Mouse (Mus musculus): ENCODE results near the gene Rictor. TPM values are rescaled to one million over a fixed set of nuclear protein-coding genes. Genes with fewer than 3 reads are reported as not detected.
A peak's percentile ranks its signal among the peaks of the same experiment; 100 is the strongest.

Gene Rictor
- total and polyA plus RNA-seq, 3 experiments: 10.3 to 10.6 TPM; not detected in 1

- Histone ChIP-seq H3K4me3 (ENCODE audit: control insufficient read depth in 1 of 2, insufficient read depth in 1 of 2, low read depth in 2 of 2, low read length in 2 of 2) (no peak overlapping the region), H3K27ac (ENCODE audit: control insufficient read depth, low read depth, low read length) (no peak overlapping the region), H3K27me3 (ENCODE audit: control insufficient read depth in 1 of 2, insufficient read depth in 2 of 2, low read length in 2 of 2) (no peaks in the 10 kb centered on the region), H3K36me3 (ENCODE audit: control insufficient read depth in 1 of 2, insufficient read depth in 2 of 2, low read length in 2 of 2) (peaks cover 0 to 25% of the 10 kb centered on the region in 2 experiments; a peak in 2 of 4 replicates), H3K9ac (ENCODE audit: control insufficient read depth, low read depth, low read length, poor library complexity, severe bottlenecking) (no peak overlapping the region), H3K9me3 (replicated peaks; ENCODE audit: insufficient read depth, low read length) (no peaks in the 10 kb centered on the region), H3K79me2 (ENCODE audit: control insufficient read depth, insufficient read depth, low read length, poor library complexity) (no peaks in the 10 kb centered on the region), H3K4me1 (ENCODE audit: control insufficient read depth in 1 of 2, insufficient read depth in 2 of 2, low read length in 2 of 2) (peaks cover 11 to 21% of the 10 kb centered on the region in 2 experiments)
- DNase-seq (ENCODE audit: low read depth, low spot score): no peak
- TF ChIP-seq ZKSCAN1 (IDR thresholded peaks at IDR 0.05; ENCODE audit: low read depth, low read length) (no peak), RAD21 (IDR thresholded peaks at IDR 0.05; ENCODE audit: low read depth, low read length) (peak; percentile 8), SMC3 (IDR thresholded peaks at IDR 0.05; ENCODE audit: low read depth, low read length) (0 out of 2 replicates have a peak, but pooled peaks have one; percentile 7), ZC3H11A (IDR thresholded peaks at IDR 0.05; ENCODE audit: low read depth, low read length) (peak; percentile 23; the same call in 1 of the 2 replicates), CTCF (IDR thresholded peaks at IDR 0.05 in 2 of 3, conservative IDR thresholded peaks at IDR 0.05 in 1 of 3; ENCODE audit: control insufficient read depth in 1 of 3, insufficient read depth in 1 of 3, low read depth in 2 of 3, low read length in 3 of 3, poor library complexity in 1 of 3, severe bottlenecking in 1 of 3) (peak; percentile 28 to 57 (median 40); a peak in 5 of 6 replicates)
These were observed 6.0 kb upstream of the Rictor start for GRCm38 (mm10) chr15:6702164-6702563.

- Histone ChIP-seq H3K36me3 (ENCODE audit: control insufficient read depth in 1 of 2, insufficient read depth in 2 of 2, low read length in 2 of 2) (peaks cover 0 to 34% of the 10 kb centered on the region in 2 experiments; a peak in 2 of 4 replicates), H3K9me3 (replicated peaks; ENCODE audit: insufficient read depth, low read length) (no peaks in the 10 kb centered on the region), H3K27ac (ENCODE audit: control insufficient read depth, low read depth, low read length) (peak overlapping the region; percentile 88), H3K9ac (ENCODE audit: control insufficient read depth, low read depth, low read length, poor library complexity, severe bottlenecking) (peak overlapping the region; percentile 53; the same call in 1 of the 2 replicates), H3K4me3 (ENCODE audit: control insufficient read depth in 1 of 2, insufficient read depth in 1 of 2, low read depth in 2 of 2, low read length in 2 of 2) (peak overlapping the region; percentile 0 to 90; a peak in 2 of 4 replicates), H3K27me3 (ENCODE audit: control insufficient read depth in 1 of 2, insufficient read depth in 2 of 2, low read length in 2 of 2) (no peaks in the 10 kb centered on the region), H3K79me2 (ENCODE audit: control insufficient read depth, insufficient read depth, low read length, poor library complexity) (peaks cover 30% of the 10 kb centered on the region), H3K4me1 (ENCODE audit: control insufficient read depth in 1 of 2, insufficient read depth in 2 of 2, low read length in 2 of 2) (peaks cover 11 to 26% of the 10 kb centered on the region in 2 experiments)
- TF ChIP-seq MAFK (IDR thresholded peaks at IDR 0.05; ENCODE audit: borderline replicate concordance, low read depth, low read length): peak; percentile 71
- TF ChIP-seq ZNF384 (IDR thresholded peaks at IDR 0.05; ENCODE audit: low read depth, low read length): peak; percentile 95
- TF ChIP-seq ETS1 (IDR thresholded peaks at IDR 0.05; ENCODE audit: low read depth, low read length): peak; percentile 100
- TF ChIP-seq BHLHE40 (IDR thresholded peaks at IDR 0.05; ENCODE audit: borderline replicate concordance, low read depth, low read length): peak; percentile 54; the same call in 1 of the 2 replicates
- TF ChIP-seq RAD21 (IDR thresholded peaks at IDR 0.05; ENCODE audit: low read depth, low read length): no peak
- peak; percentile 95 for TF ChIP-seq TAL1 (IDR thresholded peaks at IDR 0.05; ENCODE audit: low read length)
- TF ChIP-seq POLR2A (IDR thresholded peaks at IDR 0.05; ENCODE audit: control insufficient read depth in 1 of 2, insufficient read depth in 1 of 2, low read depth in 1 of 2, low read length in 2 of 2, poor library complexity in 1 of 2): 0 out of 4 replicates have a peak, but pooled peaks of 1 of the 2 experiments have one; percentile 19
- TF ChIP-seq TBP (IDR thresholded peaks at IDR 0.05; ENCODE audit: low read depth, low read length): peak; percentile 49; the same call in 1 of the 2 replicates
- TF ChIP-seq EP300 (IDR thresholded peaks at IDR 0.05; ENCODE audit: low read depth in 1 of 2, low read length in 2 of 2): peak; percentile 98 to 99
- TF ChIP-seq TCF12 (IDR thresholded peaks at IDR 0.05; ENCODE audit: low read depth, low read length): peak; percentile 99
- peak; percentile 91 for TF ChIP-seq RCOR1 (IDR thresholded peaks at IDR 0.05; ENCODE audit: low read depth, low read length)
- TF ChIP-seq HCFC1 (IDR thresholded peaks at IDR 0.05; ENCODE audit: low read depth, low read length): 0 out of 2 replicates have a peak, but pooled peaks have one; percentile 14
- TF ChIP-seq MYC (IDR thresholded peaks at IDR 0.05; ENCODE audit: low read depth, low read length): no peak
- TF ChIP-seq SMC3 (IDR thresholded peaks at IDR 0.05; ENCODE audit: low read depth, low read length): no peak
- peak; percentile 99 for TF ChIP-seq SIN3A (IDR thresholded peaks at IDR 0.05; ENCODE audit: low read length)
- TF ChIP-seq JUND (IDR thresholded peaks at IDR 0.05; ENCODE audit: low read depth, low read length): peak; percentile 38; the same call in 1 of the 2 replicates
- TF ChIP-seq MYB (IDR thresholded peaks at IDR 0.05; ENCODE audit: low read depth, low read length): peak; percentile 97
- peak; percentile 100 for TF ChIP-seq GATA1 (IDR thresholded peaks at IDR 0.05; ENCODE audit: low read depth, low read length)
- TF ChIP-seq MAZ (IDR thresholded peaks at IDR 0.05; ENCODE audit: low read depth, low read length): peak; percentile 53; the same call in 1 of the 2 replicates
- no peak for TF ChIP-seq KAT2A (conservative IDR thresholded peaks at IDR 0.05; ENCODE audit: low read depth, low read length)
- no peak for TF ChIP-seq NELFE (IDR thresholded peaks at IDR 0.05; ENCODE audit: low read depth, low read length)
- DNase-seq (ENCODE audit: low read depth, low spot score): peak; percentile 97
These were observed 2.8 kb upstream of the Rictor start for GRCm38 (mm10) chr15:6705351-6705901.
